Mouse (Mus musculus): ENCODE measurements around the gene Slc25a40. TPM values are rescaled to one million over a fixed set of nuclear protein-coding genes. Genes with fewer than 3 reads are reported as not detected.

The Slc25a40 gene
- total and polyA plus RNA-seq, 3 experiments = 7.0 to 11.1 (median 10.2) TPM

- no peak overlapping the region for H3K4me2 ChIP-seq (ENCODE audit: insufficient read depth, low read depth, poor library complexity, severe bottlenecking)
- in situ Hi-C loops (cut with MboI; ENCODE audit: low pct_ligation_motif_present, low pct_unique_long_range_greater_than_20kb, low sequenced_read_pairs) = loop anchor here (25.0 kb wide), 1 partner anchor 349 kb away; no protein-coding TSS in a partner anchor
- H3K27ac ChIP-seq (ENCODE audit: insufficient read depth, low read depth) = no peak overlapping the region
- H3K27me3 ChIP-seq (replicated peaks) = no peaks in the 10 kb centered on the region
- no peak overlapping the region for H3K4me3 ChIP-seq (replicated peaks in 1 of 3; ENCODE audit: low read depth in 2 of 3, low read length in 2 of 3, poor library complexity in 1 of 3)
- H3K79me2 ChIP-seq (replicated peaks; ENCODE audit: control insufficient read depth, extremely low read depth, insufficient read depth, poor library complexity, severe bottlenecking) = no peaks in the 10 kb centered on the region
- DNase-seq (ENCODE audit: extremely low read depth) = no peak
- TF ChIP-seq CTCF (conservative IDR thresholded peaks at IDR 0.05 in 1 of 2, IDR thresholded peaks at IDR 0.05 in 1 of 2; ENCODE audit: low read depth in 2 of 2, low read length in 2 of 2) = no peak
- TF ChIP-seq EP300 (IDR thresholded peaks at IDR 0.05; ENCODE audit: low read length) = no peak
- TF ChIP-seq TBP (conservative IDR thresholded peaks at IDR 0.05; ENCODE audit: low read depth, low read length) = no peak
- no peak for TF ChIP-seq SIN3A (IDR thresholded peaks at IDR 0.05; ENCODE audit: low read length)
- no peak for TF ChIP-seq RAD21 (IDR thresholded peaks at IDR 0.05; ENCODE audit: low read depth, low read length)
- TF ChIP-seq MEF2A (IDR thresholded peaks at IDR 0.05; ENCODE audit: borderline replicate concordance, low read depth, low read length) = no peak
- TF ChIP-seq USF1 (IDR thresholded peaks at IDR 0.05; ENCODE audit: low read depth, low read length) = no peak
- no peak for TF ChIP-seq BHLHE40 (IDR thresholded peaks at IDR 0.05; ENCODE audit: low read depth, low read length)
- TF ChIP-seq ZMIZ1 (IDR thresholded peaks at IDR 0.05; ENCODE audit: low read depth, low read length) = no peak
- no peak for TF ChIP-seq MXI1 (IDR thresholded peaks at IDR 0.05; ENCODE audit: low read depth, low read length)
- no peak for TF ChIP-seq MAX (IDR thresholded peaks at IDR 0.05; ENCODE audit: low read length)
- TF ChIP-seq UBTF (IDR thresholded peaks at IDR 0.05; ENCODE audit: low read depth, low read length) = no peak
- no peak for TF ChIP-seq ZKSCAN1 (IDR thresholded peaks at IDR 0.05; ENCODE audit: borderline replicate concordance, low read depth, low read length)
- no peak for TF ChIP-seq ELF1 (IDR thresholded peaks at IDR 0.05; ENCODE audit: low read depth, low read length)
- no peaks in the 10 kb centered on the region for H3K9me3 ChIP-seq (replicated peaks; ENCODE audit: low read length)
- dilution Hi-C loops (cut with MboI; ENCODE audit: extremely low pct_ligation_motif_present, extremely low pct_unique_long_range_greater_than_20kb, low sequenced_read_pairs) = no loop called here
- H3K36me3 ChIP-seq (replicated peaks in 1 of 2; ENCODE audit: control insufficient read depth in 1 of 2, insufficient read depth in 1 of 2, low read length in 1 of 2) = no peaks in the 10 kb centered on the region
- H3K9ac ChIP-seq (ENCODE audit: insufficient read depth, low read depth) = no peak overlapping the region
- no peaks in the 10 kb centered on the region; a peak in 1 of 4 replicates for H3K4me1 ChIP-seq (ENCODE audit: control insufficient read depth in 1 of 2, insufficient read depth in 2 of 2)
Measured at GRCm38 (mm10) chr5:8488701-8489297, 66.1 kb downstream of the Slc25a40 start.

DNA sequence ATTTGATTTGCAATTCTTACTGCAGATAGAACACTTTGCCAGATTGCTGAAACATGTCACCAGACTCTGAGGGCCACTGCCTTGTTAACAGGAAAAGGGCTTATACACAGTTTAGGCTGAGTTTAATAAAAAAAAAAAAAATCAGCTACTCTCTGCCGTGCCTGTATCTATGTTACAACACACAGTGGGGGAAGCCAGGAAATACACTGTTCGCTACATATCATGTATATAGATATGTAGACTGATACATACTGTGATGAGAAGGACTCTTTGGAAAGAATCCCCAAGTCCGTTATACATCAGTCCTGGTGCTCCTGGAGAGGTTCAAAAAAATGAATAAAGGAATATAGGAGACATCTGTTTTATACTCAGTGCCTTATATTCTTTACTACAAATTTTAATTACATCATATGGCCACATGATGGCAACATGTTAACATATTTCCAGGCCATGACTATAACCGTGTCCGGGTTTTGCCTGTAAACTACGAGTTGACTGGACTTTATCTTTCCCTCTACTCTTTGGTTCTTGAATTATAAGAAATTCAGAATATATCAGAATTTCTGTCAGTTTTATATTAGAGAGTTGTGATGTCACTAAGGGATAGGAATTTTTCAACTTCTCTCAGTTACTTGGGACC is 66.9 kb downstream of the Slc25a40 start:
- H3K79me2 ChIP-seq (replicated peaks; ENCODE audit: control insufficient read depth, extremely low read depth, insufficient read depth, poor library complexity, severe bottlenecking) = no peaks in the 10 kb centered on the region
- dilution Hi-C loops (cut with MboI; ENCODE audit: extremely low pct_ligation_motif_present, extremely low pct_unique_long_range_greater_than_20kb, low sequenced_read_pairs) = no loop called here
- peak in 1 of 2 experiments; percentile 73; a peak in 2 of 4 replicates for TF ChIP-seq CTCF (conservative IDR thresholded peaks at IDR 0.05 in 1 of 2, IDR thresholded peaks at IDR 0.05 in 1 of 2; ENCODE audit: low read depth in 2 of 2, low read length in 2 of 2)
- TF ChIP-seq SMC3 (IDR thresholded peaks at IDR 0.05; ENCODE audit: low read depth, low read length) = peak; percentile 63
- TF ChIP-seq MAFK (IDR thresholded peaks at IDR 0.05; ENCODE audit: insufficient replicate concordance, low read length) = no peak
- 0 out of 2 replicates have a peak, but pooled peaks have one; percentile 22 for TF ChIP-seq ZC3H11A (IDR thresholded peaks at IDR 0.05; ENCODE audit: low read depth, low read length)
- TF ChIP-seq JUND (conservative IDR thresholded peaks at IDR 0.05; ENCODE audit: low read depth, low read length) = no peak
- peak; percentile 90 for TF ChIP-seq RAD21 (IDR thresholded peaks at IDR 0.05; ENCODE audit: low read depth, low read length)
- H3K27me3 ChIP-seq (replicated peaks) = no peaks in the 10 kb centered on the region
- H3K36me3 ChIP-seq (replicated peaks in 1 of 2; ENCODE audit: control insufficient read depth in 1 of 2, insufficient read depth in 1 of 2, low read length in 1 of 2) = no peaks in the 10 kb centered on the region
- no peak overlapping the region for H3K4me3 ChIP-seq (replicated peaks in 1 of 3; ENCODE audit: low read depth in 2 of 3, low read length in 2 of 3, poor library complexity in 1 of 3)
- no peak overlapping the region for H3K4me2 ChIP-seq (ENCODE audit: insufficient read depth, low read depth, poor library complexity, severe bottlenecking)
- no peaks in the 10 kb centered on the region; a peak in 1 of 4 replicates for H3K4me1 ChIP-seq (ENCODE audit: control insufficient read depth in 1 of 2, insufficient read depth in 2 of 2)
- H3K9ac ChIP-seq (ENCODE audit: insufficient read depth, low read depth) = no peak overlapping the region
- no peak overlapping the region for H3K27ac ChIP-seq (ENCODE audit: insufficient read depth, low read depth)
- in situ Hi-C loops (cut with MboI; ENCODE audit: low pct_ligation_motif_present, low pct_unique_long_range_greater_than_20kb, low sequenced_read_pairs) = loop anchor here (25.0 kb wide), 1 partner anchor 348 kb away; no protein-coding TSS in a partner anchor
- no peaks in the 10 kb centered on the region for H3K9me3 ChIP-seq (replicated peaks; ENCODE audit: low read length)
- DNase-seq (ENCODE audit: extremely low read depth) = peak; percentile 43

Data from CH12.LX (cell line).